Mouse (Mus musculus): ENCODE measurements around the gene Rnf144a. TPM values are rescaled to one million over a fixed set of nuclear protein-coding genes. Genes with fewer than 3 reads are reported as not detected.
A peak's percentile ranks its signal among the peaks of the same experiment; 100 is the strongest.
"Not testable (repeated sequence)": the region's sequence is repeated elsewhere in the genome, so short reads cannot be mapped to it uniquely, and the experiment has no call there.

The Rnf144a gene
- total RNA-seq, 2 experiments from 2014 or later, result 38.7 to 39.8 TPM

DNA sequence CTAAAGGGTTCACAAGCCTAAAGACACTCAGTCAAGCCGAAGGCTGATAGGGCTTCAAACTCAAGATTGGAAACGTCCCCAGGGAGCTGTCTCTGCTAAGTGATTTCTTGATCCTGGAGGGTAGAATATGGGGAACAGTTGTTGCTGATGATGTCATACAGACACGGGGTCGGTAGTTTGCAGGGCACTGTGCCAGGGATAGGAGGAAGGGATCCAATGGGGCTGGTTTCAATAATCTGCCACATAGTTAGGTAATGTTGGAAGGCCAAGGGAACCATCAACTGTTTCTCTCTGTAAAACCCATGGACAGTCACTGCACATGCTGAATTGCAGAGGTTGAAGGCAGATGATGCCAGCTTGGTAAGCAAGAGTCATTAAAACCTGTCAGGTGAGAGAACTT lies 73.0 kb downstream of the Rnf144a start:
- intact Hi-C loops (cut with DNase I), result no loop called here
- no peak for DNase-seq (ENCODE audit: low spot score in 2 of 2)

DNA sequence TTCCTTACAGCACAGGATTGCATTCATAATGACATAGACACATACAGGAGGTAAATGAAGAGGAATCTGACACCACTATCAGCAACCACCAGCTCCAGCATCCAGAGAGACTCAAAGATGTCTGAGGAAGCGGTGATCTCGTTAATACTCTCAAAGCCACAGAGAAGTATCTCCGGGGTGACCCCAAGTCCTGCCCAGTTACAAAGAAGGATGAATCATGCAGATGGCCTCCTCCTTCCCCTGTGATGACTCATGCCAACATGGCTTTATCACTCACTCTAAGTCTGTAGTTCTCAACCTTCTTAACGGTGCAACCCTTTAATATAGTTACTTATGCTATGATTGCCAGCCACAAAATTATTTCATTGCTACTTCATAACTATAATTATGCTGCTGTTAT lies 74.4 kb downstream of the Rnf144a start:
- intact Hi-C loops (cut with DNase I), result no loop called here
- DNase-seq (ENCODE audit: low spot score in 2 of 2), result no peak

DNA sequence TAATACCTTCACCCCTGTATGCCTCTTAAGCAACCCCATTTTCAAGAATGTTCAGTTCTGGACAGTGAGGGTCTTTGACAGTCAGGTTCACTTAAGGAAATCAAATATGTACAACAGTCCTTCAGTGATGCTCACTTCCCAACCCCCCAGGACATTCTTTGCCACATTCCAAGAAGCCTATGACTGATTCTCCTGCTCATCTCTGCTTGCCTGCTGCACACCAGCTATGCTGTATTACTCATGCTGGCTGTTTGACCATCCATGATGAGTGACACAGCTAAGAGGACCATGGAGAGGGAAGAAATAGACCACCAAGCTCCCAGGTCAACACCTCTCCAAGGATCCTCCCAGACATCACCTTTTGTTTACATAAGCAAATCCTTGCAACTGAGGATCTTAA lies 75.2 kb downstream of the Rnf144a start:
- DNase-seq (ENCODE audit: low spot score in 2 of 2), result no peak
- intact Hi-C loops (cut with DNase I), result loop anchor here (5.0 kb wide), 1 partner anchor 32 kb away; no protein-coding TSS in a partner anchor

DNA sequence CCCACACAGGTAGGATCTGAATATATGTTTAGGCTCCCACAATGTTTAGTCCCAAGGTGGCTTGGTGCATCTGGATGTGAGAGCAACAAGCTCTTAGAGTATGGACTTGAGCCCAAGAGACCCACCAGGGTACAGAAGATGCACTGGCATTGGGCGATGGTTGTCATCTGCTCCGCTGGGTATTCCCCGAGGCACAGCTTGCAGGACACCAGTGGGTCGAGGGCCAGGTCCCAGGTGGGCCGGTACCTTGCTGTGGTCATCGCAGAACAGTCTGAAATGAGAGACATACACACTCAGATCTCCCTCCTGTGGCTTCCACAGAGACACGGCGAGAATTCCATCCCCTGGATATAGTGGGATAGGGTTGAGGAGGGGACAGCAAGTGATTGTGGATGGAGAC lies 75.9 kb downstream of the Rnf144a start:
- no peak for DNase-seq (ENCODE audit: low spot score in 2 of 2)
- intact Hi-C loops (cut with DNase I), result loop anchor here (5.0 kb wide), 1 partner anchor 33 kb away; no protein-coding TSS in a partner anchor

DNA sequence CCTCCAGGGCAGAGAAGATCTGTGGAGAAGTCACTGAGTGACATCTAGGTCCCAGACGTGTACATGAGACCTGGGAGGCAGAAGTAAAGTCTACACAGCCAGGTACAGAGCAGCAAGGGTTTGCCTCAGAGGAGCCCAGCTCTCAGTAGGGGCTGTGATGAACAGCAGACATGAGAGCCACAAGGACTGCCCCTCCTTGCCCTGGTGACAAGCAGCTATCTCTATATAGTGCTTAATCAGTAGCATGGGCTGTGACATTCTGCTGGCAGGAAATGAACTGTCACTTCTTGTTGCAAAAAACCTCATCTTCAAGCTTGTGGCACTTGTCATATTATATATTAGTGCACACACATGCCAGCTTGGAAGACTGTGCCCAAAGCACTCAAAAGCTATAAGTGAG lies 81.4 kb downstream of the Rnf144a start:
- intact Hi-C loops (cut with DNase I), result loop anchor here (5.0 kb wide), 1 partner anchor 79 kb away; no protein-coding TSS in a partner anchor
- no peak for DNase-seq (ENCODE audit: low spot score in 2 of 2)

DNA sequence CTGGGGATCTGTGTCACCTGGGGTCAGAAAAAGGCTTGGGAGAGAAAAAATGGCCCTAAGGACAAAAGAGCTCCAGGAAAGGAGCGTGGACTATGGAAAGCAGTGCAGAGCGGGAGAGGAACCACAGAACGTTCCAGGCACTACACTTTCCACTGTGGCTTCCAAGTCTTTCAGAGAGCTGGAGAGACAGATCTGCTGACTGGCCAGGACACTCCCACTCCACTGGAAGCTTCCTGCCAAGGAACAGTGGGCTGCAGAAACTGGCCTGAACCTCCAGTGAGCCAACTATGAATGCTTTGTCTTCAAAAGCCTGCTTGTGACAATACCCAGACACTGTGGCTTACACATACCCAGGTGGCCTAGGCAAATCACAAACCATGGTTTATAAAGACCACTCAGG lies 84.0 kb downstream of the Rnf144a start:
- DNase-seq (ENCODE audit: low spot score in 2 of 2), result peak; percentile 46 to 73
- intact Hi-C loops (cut with DNase I), result loop anchor here (5.0 kb wide), 1 partner anchor 81 kb away; no protein-coding TSS in a partner anchor

DNA sequence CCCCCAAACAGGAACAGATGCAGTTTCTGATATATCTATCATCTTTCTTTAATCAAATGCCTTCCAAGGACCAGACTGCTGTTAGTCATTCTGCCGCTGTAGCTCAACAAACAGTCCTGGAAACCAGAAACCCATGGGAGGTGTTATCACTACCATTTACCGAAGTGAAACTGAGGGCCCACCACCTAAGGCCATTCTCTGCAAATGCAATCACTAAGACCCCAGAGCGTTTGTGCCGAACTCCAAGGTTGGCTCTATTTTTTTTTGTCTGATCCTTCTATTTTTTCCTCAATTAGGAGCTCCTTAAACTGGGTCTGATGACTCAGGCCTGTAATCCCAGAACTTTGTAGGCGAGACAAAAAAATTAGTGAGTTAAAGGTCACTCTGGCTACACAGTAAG lies 85.3 kb downstream of the Rnf144a start:
- intact Hi-C loops (cut with DNase I), result loop anchor here (5.0 kb wide), 1 partner anchor 83 kb away; no protein-coding TSS in a partner anchor

DNA sequence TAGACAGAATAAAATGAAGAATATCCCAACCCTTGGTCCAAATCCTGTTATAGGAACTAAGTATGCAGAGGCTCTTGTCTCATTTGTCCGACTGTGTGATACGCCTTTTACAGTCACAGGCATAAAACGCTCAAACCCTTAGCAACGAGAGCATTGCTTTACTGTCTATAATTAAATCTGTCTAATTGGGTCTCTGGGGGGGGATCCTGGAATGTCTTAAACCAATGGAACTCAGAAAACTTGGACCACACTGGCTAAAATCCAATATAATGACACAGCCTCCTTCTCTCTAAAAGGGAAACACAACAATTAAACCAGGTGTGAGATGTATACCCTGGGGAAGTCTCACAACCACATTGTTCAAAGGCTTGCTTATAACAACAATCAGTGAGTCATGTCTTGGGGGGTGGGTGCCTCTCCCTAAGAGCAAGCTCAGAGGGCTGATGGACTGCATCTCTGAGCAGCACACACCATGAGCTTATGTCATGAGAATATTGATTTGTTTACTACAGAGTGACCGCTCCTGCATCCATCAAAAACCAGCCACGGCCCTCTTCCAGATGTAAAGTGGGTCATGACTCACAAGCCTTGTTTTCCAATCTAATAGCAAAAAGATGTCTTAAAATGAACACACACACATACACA lies 85.9 kb downstream of the Rnf144a start:
- DNase-seq (ENCODE audit: low spot score in 2 of 2), result peak in 1 of 2 experiments; percentile 32
- intact Hi-C loops (cut with DNase I), result no loop called here

More for the DNA sequence above, 85.3 kb downstream of the Rnf144a start:
- DNase-seq (ENCODE audit: low spot score in 2 of 2), result no peak

DNA sequence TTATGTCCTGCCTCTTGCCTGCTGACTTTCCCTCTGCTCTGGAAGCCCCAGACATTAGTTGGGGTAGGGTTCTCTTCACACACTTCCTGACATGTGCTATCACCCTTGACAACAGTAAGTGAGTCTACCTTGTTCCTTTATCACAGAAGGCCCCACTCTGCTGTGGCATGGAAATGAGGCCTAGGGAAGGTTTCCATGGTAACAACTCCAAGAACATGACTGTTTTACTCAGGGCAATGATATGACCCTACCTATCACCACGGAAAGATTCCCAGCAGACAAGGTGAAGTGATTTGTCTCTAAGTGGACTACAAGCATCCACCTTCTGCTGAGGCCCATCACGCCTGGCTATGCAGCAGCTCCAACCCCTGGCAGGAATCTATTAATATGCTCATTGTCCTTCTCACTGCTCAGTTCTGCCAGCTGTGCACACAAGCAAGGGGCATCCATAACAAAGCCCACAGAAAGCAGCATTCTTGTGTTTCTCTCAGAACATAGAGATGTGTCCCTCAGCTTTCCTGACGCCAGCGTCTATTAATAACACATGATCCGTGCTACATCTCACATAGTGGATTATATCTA lies 91.2 kb downstream of the Rnf144a start:
- intact Hi-C loops (cut with DNase I), result no loop called here

DNA sequence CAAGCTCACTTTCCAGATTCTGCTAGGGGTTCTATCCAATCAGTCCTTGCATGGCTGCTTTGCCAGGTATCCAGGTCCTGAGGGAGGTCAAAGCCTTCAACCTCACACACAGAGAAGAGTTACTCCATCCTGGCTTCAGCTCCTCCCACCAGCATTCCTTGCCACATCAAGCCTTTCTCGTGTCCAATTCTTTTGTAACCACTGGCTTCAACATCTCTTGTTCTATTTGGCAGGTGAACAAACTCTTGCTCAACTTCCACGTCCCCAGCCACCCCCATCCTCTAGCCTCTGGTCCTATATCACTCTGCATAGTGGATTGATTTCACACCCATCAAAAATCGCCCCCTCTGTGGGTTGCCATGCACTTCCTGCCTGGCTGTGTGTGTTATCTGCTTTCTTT lies 98.8 kb downstream of the Rnf144a start:
- DNase-seq (ENCODE audit: low spot score in 2 of 2), result no peak
- intact Hi-C loops (cut with DNase I), result loop anchor here (5.0 kb wide), 1 partner anchor 61 kb away; no protein-coding TSS in a partner anchor

More for the DNA sequence above, 91.2 kb downstream of the Rnf144a start:
- DNase-seq (ENCODE audit: low spot score in 2 of 2), result peak in 1 of 2 experiments; percentile 35

DNA sequence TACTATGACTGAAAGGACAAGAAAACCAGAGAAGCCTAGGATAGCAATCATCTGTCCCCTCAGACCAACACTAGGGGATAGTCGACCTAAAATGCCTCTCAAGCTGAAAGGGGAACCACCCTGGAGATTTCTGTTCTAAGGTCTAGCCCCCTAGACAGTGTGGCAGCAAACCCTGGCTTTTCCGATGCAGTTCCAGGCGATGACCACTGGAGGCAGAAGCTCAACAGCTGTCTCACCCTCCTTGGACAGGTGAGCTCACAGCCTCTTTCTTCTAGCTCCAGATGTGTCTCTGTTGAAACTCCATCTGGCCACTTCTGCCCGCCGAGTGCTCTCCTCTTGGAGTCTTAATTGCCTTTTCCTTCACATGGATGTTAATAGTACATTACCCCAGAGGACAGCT lies 100.1 kb downstream of the Rnf144a start:
- intact Hi-C loops (cut with DNase I), result loop anchor here (2.0 to 5.0 kb wide), 2 partner anchors 62 to 100 kb away; partner anchors contain the start of gene Rnf144a
- peak in 1 of 2 experiments; percentile 30 for DNase-seq (ENCODE audit: low spot score in 2 of 2)

DNA sequence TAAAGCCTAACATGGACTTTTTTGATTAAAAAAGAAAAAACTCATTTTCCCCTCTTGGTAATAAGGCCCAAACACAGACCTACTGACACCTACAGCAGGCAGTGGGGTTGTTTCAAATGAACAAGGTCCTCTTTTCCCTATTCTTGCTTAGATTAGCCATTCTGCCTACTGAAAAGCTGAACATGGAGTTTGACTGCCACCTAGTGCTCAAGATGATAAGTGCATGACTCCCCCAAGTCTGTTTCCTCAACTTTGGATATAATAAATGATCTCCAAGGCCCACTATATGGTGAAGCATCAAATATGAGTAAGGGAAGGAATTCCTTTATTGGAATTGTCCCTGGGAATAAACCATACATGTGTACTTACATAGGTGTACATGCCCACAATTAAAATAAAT lies 103.5 kb downstream of the Rnf144a start:
- intact Hi-C loops (cut with DNase I), result no loop called here
- peak; percentile 83 for DNase-seq (ENCODE audit: low spot score in 2 of 2)

DNA sequence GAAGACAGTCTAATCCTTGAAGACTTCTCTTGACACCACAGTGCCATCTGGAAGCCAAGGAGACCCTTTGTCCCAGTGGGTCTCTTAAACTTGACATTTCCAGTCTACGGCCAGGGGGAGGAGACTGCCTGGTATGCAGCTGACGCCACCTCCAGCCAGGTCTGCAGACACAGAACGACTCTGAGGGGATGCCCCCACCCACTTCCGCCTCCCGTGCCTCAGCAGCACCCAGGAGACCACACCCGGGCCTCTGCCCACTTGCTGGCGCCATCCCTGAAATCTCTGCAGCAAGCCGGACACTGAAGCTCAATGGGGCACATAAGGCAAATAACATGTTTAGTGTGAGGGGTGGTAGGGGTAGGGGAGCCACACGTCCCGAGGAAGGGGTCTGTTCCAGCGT lies 104.8 kb downstream of the Rnf144a start:
- intact Hi-C loops (cut with DNase I), result no loop called here
- no peak for DNase-seq (ENCODE audit: low spot score in 2 of 2)

DNA sequence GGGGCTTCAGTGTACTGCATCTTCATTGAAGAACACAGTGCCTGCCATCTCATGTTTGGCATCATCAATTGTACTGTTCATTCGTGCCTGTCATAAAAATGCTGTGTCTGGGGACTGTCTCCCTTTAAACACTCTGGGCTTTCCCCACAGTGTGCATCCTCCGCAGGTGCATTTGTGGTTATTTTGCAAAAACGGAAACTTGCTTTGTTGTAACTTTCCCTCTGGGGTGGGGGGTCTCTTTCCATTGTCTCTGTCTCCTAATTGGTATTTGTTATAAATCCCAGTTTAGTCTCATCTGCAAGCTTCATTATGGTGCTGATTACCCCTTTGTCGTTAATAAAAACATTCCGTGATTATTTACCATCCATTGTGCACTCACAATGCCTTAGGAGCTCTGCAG lies 112.2 kb downstream of the Rnf144a start:
- intact Hi-C loops (cut with DNase I), result no loop called here
- DNase-seq (ENCODE audit: low spot score in 2 of 2), result no peak

DNA sequence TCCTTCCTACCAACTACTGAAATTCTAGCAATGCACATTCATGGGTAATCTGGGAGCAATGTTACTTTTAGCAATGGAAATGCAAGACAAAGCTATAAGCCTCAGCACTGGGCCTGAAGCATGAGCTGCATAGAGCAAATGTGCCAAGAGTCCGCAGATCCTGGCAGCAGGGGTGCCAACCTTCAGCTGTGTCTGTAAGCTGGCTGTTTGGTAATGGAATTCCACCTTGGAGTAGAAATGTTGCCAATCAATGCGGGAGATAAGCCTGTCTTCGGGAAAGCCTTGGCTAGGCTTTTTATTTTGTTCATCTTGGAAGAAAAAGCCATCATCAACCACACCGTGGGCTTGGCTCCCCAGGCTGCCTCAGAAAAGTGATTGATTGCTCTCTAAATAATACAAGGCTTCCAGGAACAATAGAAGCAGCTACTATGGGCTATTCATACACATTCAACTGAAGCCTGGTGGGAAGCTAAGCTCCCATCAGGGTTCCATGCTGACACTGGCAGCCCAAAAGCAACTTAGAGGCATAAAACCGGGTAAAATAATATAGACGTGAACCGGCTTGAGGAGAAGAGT lies 115.5 kb downstream of the Rnf144a start:
- intact Hi-C loops (cut with DNase I), result loop anchor here (10.0 kb wide), 1 partner anchor 1585 kb away; no protein-coding TSS in a partner anchor
- DNase-seq (ENCODE audit: low spot score in 2 of 2), result no peak

DNA sequence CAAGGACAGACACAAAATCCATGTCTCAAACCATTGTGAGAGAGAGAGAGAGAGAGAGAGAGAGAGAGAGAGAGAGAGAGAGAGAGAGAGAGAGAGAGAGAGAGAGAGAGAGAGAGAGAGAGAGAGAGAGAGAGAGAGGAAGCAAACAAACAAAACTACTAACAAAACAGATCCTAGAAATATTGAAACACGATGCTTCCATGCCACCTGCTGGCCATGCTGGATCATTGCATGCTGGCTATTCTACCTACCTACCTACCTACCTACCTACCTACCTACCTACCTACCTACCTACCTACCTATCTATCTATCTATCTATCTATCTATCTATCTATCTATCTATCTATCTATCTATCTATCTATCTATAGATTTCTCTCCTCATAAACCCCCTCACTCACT lies 119.1 kb downstream of the Rnf144a start:
- intact Hi-C loops (cut with DNase I), result loop anchor here (10.0 kb wide), 1 partner anchor 1581 kb away; no protein-coding TSS in a partner anchor
- DNase-seq (ENCODE audit: low spot score in 2 of 2), result not testable (repeated sequence)

DNA sequence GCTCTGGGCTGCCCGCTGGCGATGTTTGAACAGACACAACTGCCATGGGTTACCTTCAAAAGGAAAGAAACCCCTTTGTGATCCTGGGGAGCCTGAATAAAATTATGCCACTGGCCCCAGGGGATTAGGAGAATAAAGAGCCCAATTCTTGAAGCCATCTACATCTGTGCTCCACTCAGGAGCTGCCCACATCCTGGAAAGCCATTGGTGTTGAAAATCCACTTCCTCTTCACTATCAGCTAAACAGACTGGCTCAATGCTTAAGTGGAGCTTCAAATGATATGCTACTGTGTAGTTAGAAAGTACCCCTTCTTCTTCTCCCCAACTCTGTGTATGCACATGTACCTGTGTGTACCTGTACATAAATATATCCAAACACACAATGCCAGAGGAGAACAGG lies 125.9 kb downstream of the Rnf144a start:
- intact Hi-C loops (cut with DNase I), result no loop called here
- no peak for DNase-seq (ENCODE audit: low spot score in 2 of 2)

DNA sequence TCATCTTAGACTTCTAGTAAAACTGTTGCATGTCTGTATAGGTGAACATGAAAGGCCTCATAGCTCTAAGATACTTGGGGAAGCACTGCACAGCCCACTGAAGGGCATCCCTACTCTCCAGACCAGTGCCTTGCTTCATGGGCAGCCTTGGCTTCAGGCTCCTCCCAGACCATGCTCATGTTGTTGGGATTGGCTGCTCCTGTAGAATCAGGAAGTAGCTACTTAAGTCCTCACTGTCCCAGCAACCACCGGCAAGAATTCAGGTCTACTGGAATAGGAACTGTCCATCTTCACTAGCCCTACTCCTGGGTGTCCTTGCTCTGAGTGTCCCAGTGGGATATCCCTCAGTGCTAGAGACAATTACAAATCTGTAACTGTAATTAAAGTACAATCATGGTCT lies 126.7 kb downstream of the Rnf144a start:
- DNase-seq (ENCODE audit: low spot score in 2 of 2), result no peak
- intact Hi-C loops (cut with DNase I), result no loop called here

DNA sequence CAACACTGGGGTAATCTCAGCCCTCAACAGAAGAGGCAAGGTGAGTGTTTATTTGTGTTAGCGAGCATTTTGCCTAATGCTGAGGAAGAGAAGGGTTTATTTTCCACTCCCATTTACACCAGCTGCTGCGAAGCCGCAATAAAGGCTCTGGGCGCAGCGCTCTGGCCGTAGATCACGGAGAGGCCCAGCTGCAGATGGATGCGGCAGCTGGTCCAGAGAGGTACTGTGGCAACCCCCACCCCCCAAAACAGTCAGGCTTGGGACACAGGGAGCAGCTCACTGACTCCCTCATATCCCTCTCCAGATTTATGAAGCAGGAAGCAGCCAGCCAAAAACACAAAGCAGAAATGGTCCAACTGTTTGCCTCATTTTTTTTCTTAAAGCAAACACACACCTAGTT lies 129.1 kb downstream of the Rnf144a start:
- intact Hi-C loops (cut with DNase I), result no loop called here
- no peak for DNase-seq (ENCODE audit: low spot score in 2 of 2)

DNA sequence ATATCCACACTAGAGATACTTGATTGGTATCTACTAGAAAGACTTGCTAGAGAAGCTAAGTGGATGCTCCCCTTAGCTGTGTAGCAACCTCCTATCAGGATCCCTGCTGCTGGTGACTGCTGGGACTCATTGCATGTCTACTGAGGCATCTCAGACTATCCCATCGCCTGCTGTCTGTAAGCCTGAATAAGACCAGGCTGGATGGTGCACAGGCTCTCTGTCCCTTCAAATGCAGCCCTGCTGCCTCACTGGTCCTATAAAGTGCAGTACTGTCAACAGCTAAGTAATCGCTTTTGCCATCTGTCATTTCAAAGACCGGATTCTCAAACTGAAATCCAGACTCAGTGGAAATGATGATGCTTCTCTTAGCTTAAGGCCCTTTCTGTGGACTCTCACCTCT lies 129.6 kb downstream of the Rnf144a start:
- intact Hi-C loops (cut with DNase I), result no loop called here
- no peak for DNase-seq (ENCODE audit: low spot score in 2 of 2)
